Mouse (Mus musculus): Measurements from ENCODE around the gene H2-T22.

DNA sequence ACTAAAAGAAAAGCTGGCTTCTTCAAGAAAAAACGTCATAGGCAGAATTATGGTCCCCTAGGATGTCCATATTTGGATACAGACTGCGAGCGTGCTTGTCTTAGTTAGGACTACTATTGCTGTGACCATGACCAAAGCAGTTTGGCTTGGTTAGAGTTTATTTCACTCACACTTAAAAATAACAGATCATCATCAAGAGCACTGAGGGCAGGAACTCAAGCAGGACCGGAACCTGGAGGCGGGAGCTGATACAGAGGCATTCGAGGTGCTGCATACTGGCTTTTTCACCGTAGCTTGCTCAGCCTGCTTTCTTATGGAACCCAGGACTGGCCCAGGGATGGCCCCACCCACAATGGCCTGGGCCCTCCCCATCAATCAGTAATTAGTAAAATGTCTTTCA, 39.2 kb downstream of the H2-T22 start:
- TF ChIP-seq CTCF (IDR thresholded peaks at IDR 0.05; ENCODE audit: control insufficient read depth, insufficient read depth, insufficient read length) (no peak), MAX (IDR thresholded peaks at IDR 0.05) (no peak)

All from C2C12 (cell line).